ENCODE assay signal across 10 mouse cellular contexts in the genomic region with DNA sequence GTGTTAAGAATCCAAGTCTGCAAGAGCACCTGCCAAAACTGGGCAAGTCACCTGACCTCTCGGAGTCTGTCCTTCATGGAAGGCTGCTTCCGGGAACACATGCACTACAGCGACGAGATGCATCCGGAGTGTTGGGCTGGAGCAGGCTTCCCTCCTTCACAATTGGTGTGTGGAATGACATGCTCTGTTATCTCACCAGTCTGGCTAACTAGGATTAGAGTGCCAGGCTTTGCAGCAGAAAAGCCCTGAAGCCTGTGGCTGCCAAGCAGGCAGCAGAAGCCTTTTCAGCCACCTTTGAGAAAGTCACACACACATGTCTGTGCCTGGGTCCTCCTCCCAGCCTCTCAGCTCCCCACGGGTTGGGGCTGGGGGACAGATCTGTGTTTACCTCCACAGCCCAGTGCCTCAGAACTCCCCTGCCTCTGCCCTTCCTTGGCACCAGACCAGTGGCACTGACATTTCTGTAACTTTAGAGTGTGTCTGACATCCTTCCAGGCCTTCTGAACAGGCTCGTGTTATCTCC. TPM values are rescaled to one million over a fixed set of nuclear protein-coding genes. Genes with fewer than 3 reads are reported as not detected.
DNase-seq lines count a peak whose midpoint lies in the region; ATAC-seq lines count a peak whose summit lies in the region.
"Had no signal": no experiment of that assay in that cellular context is flagged by ENCODE, and none has a peak within 500 bp of the region (broad histone marks: within the 10 kb centered on the region; RNA-seq: fewer than 3 reads in every experiment).

No protein-coding gene starts in this region.

- H3K27me3 ChIP-seq in hindbrain, embryonic 16.5 days (replicated peaks; ENCODE audit: control insufficient read depth, insufficient read depth, low read length): no peaks in the 10 kb centered on the region
- peaks cover 14% of the 10 kb centered on the region for H3K27me3 ChIP-seq in hindbrain, embryonic 10.5 days (ENCODE audit: insufficient read depth, poor library complexity, severe bottlenecking)
- H3K27me3 ChIP-seq: limb, embryonic 12.5 days; Patski had no signal

- peaks cover 4% of the 10 kb centered on the region; the same call in 1 of the 2 replicates for H3K9me3 ChIP-seq in hindbrain, embryonic 16.5 days (ENCODE audit: control insufficient read depth, low read length)
- peaks cover 8% of the 10 kb centered on the region for H3K9me3 ChIP-seq in hindbrain, embryonic 10.5 days
- H3K9me3 ChIP-seq: limb, embryonic 12.5 days had no signal

- H3K4me2 ChIP-seq in hindbrain, embryonic 16.5 days (ENCODE audit: low read length): no peak overlapping the region
- H3K4me2 ChIP-seq: limb, embryonic 12.5 days had no signal

- peak; percentile 37; the same call in 1 of the 2 replicates for ATAC-seq in hindbrain, embryonic 16.5 days
- ATAC-seq: Patski had no signal

- H3K27ac ChIP-seq in hindbrain, embryonic 16.5 days (ENCODE audit: low read depth, low read length): peak overlapping the region; percentile 23; the same call in 1 of the 2 replicates
- no peak overlapping the region for H3K27ac ChIP-seq in hindbrain, embryonic 10.5 days
- H3K27ac ChIP-seq: limb, embryonic 12.5 days had no signal

- no peaks in the 10 kb centered on the region for H3K4me1 ChIP-seq in hindbrain, embryonic 16.5 days (ENCODE audit: control insufficient read depth, insufficient read depth, low read depth, low read length)
- peaks cover 16% of the 10 kb centered on the region for H3K4me1 ChIP-seq in hindbrain, embryonic 10.5 days (replicated peaks)

- 0 out of 2 replicates have a peak overlapping the region, but pooled peaks have one; percentile 13 for H3K9ac ChIP-seq in hindbrain, embryonic 16.5 days (ENCODE audit: low read depth, low read length)
- H3K9ac ChIP-seq: limb, embryonic 12.5 days had no signal

- no peaks in the 10 kb centered on the region for H3K36me3 ChIP-seq in hindbrain, embryonic 16.5 days (ENCODE audit: control insufficient read depth, insufficient read depth, low read length)
- H3K36me3 ChIP-seq in hindbrain, embryonic 10.5 days: no peaks in the 10 kb centered on the region
- H3K36me3 ChIP-seq: limb, embryonic 12.5 days had no signal

- intact Hi-C loops in gastrocnemius, postnatal 36 days (cut with DNase I): loop anchor here (5.0 kb wide), 1 partner anchor 57 kb away; no protein-coding TSS in a partner anchor
- intact Hi-C loops in left cerebral cortex, postnatal 25 days (cut with DNase I): no loop called here

- WGBS in hindbrain, embryonic 16.5 days: 65% methylated on average over 7 of the region's 7 CpGs
- 73% methylated on average over 7 of the region's 7 CpGs for WGBS in hindbrain, embryonic 10.5 days

- DNase-seq in hindbrain, embryonic 10.5 days (ENCODE audit: low spot score): no peak
- DNase-seq in adrenal gland, postnatal 10 days: peak; percentile 37
- peak; percentile 15 to 22 for DNase-seq in gastrocnemius, postnatal 36 days
- DNase-seq in kidney, adult 8-10 months: peak; percentile 57 to 58
- no peak for DNase-seq in left cerebral cortex, postnatal 25 days (ENCODE audit: low spot score in 2 of 2)
- no peak for DNase-seq in right cerebral cortex, adult 18-20 months
- no peak for DNase-seq in cerebellum, adult 11-12 months

- no peak overlapping the region for H3K4me3 ChIP-seq in hindbrain, embryonic 16.5 days (ENCODE audit: low read length)
- no peak overlapping the region for H3K4me3 ChIP-seq in hindbrain, embryonic 10.5 days
- H3K4me3 ChIP-seq: limb, embryonic 12.5 days had no signal

RNA-seq across cellular contexts. Expression of a gene that starts 10.2 kb away (rescaled TPM):
- 0.89 and 1.0 TPM in 2 replicates for polyA plus RNA-seq in hindbrain, embryonic 16.5 days (2015; fragmentation: Nextera tagmentation; extraction: Ambion mirVana)
- 1.8 and 2.4 TPM in 2 replicates for polyA plus RNA-seq in hindbrain, embryonic 10.5 days (2016; fragmentation: Nextera tagmentation; extraction: Ambion mirVana)
- total RNA-seq in adrenal gland, postnatal 10 days (2021): 1 to 10 TPM; 5.8 to 7.4 TPM
- total RNA-seq in gastrocnemius, postnatal 36 days (2021): 1 to 10 TPM in 1 of 2 experiments, under 1 TPM in 1; 0.49 to 1.5 TPM
- 1 to 10 TPM; 2.1 to 3.8 TPM for total RNA-seq in left cerebral cortex, postnatal 25 days (2021)

RNA-seq across cellular contexts. Expression of a gene that starts 49.7 kb away (rescaled TPM):
- polyA plus RNA-seq in hindbrain, embryonic 16.5 days (2015; fragmentation: Nextera tagmentation; extraction: Ambion mirVana): 110 and 116 TPM in 2 replicates
- 123 and 134 TPM in 2 replicates for polyA plus RNA-seq in hindbrain, embryonic 10.5 days (2016; fragmentation: Nextera tagmentation; extraction: Ambion mirVana)
- total RNA-seq in adrenal gland, postnatal 10 days (2021): 1 to 10 TPM; 7.5 to 7.6 TPM
- 1 to 10 TPM; 1.1 to 2.9 TPM for total RNA-seq in gastrocnemius, postnatal 36 days (2021)
- total RNA-seq in left cerebral cortex, postnatal 25 days (2021): 10 to 100 TPM; 73.2 to 75.8 TPM

Comparison
In these comparisons a context has a peak if more than half of its experiments do, and no peak if none do; other contexts are left out.
1. DNase-seq: peak in adrenal gland, postnatal 10 days (single experiment), gastrocnemius, postnatal 36 days (2 of 2) and kidney, adult 8-10 months (2 of 2); none in hindbrain, embryonic 10.5 days (single experiment), left cerebral cortex, postnatal 25 days (0 of 2), right cerebral cortex, adult 18-20 months (single experiment) and cerebellum, adult 11-12 months (single experiment).
2. RNA of a gene that starts 49.7 kb away (total RNA-seq): 73.2 to 75.8 TPM in left cerebral cortex, postnatal 25 days; 7.5 to 7.6 TPM in adrenal gland, postnatal 10 days and 1.1 to 2.9 TPM in gastrocnemius, postnatal 36 days; every median in the first group is over 4 times any median in the second.